Mouse (Mus musculus) G1E (cell line): ENCODE results near the gene Cdc27. TPM values are rescaled to one million over a fixed set of nuclear protein-coding genes. Genes with fewer than 3 reads are reported as not detected.
"Not testable (repeated sequence)": the region's sequence is repeated elsewhere in the genome, so short reads cannot be mapped to it uniquely, and the experiment has no call there.

Experiments
- ATAC-seq: 2 replicates; pipeline ENCODE4 v1.8.0; 2016; ENCODE audit warnings: mild to moderate bottlenecking; ENCODE audit not compliant: insufficient number of reproducible peaks, poor library complexity, low FRiP score, severe bottlenecking; ENCODE audit errors: extremely low read depth
- DNase-seq: peaks from one replicate; pipeline ENCODE4 v3.0.0; 2012; ENCODE audit warnings: low spot score
- H3K27me3 ChIP-seq: 2 replicates; pipeline ENCODE4 v1.6.1; 2012; ENCODE audit warnings: mild to moderate bottlenecking, low read length, inconsistent platforms; ENCODE audit not compliant: insufficient read depth
- H3K36me3 ChIP-seq: replicated peaks from 2 replicates; pipeline ENCODE3; 2012; ENCODE audit warnings: mild to moderate bottlenecking, inconsistent platforms
- H3K4me1 ChIP-seq: 2 replicates; pipeline ENCODE4 v1.6.1; 2012; ENCODE audit warnings: low read depth, low read length, inconsistent platforms, mixed read lengths; ENCODE audit not compliant: insufficient read depth
- H3K4me3 ChIP-seq: 2 replicates; pipeline ENCODE4 v1.5.1; 2012; ENCODE audit warnings: low read depth, mild to moderate bottlenecking, inconsistent platforms, low read length, moderate library complexity, mixed read lengths
- H3K9me3 ChIP-seq: replicated peaks from 2 replicates; pipeline ENCODE4 v1.6.1; 2012; ENCODE audit warnings: inconsistent platforms
- CTCF ChIP-seq: IDR thresholded peaks from 2 replicates; pipeline ENCODE4 v1.5.1; 2012; ENCODE audit warnings: low read depth, low read length, inconsistent platforms, mixed read lengths
- GATA1 ChIP-seq: IDR thresholded peaks from 2 replicates; pipeline ENCODE4 v1.6.1; 2012; ENCODE audit warnings: borderline replicate concordance, low read length, inconsistent platforms, mixed read lengths
- GATA2 ChIP-seq: IDR thresholded peaks from 2 replicates; pipeline ENCODE4 v1.6.1; 2012; ENCODE audit warnings: low read depth, low read length, inconsistent platforms, borderline replicate concordance
- POLR2AphosphoS5 ChIP-seq: IDR thresholded peaks from 2 replicates; pipeline ENCODE4 v1.6.1; 2012; ENCODE audit warnings: low read depth, low read length, inconsistent platforms; ENCODE audit not compliant: insufficient replicate concordance
- TAL1 ChIP-seq: conservative IDR thresholded peaks from 2 replicates; pipeline ENCODE4 v1.6.1; 2012; ENCODE audit warnings: low read depth, low read length, inconsistent platforms, mixed read lengths
- polyA plus RNA-seq: library from polyadenylated mRNA; stranded (reverse); fragments of >175 nt; gene quantifications from 2 replicates; pipeline ENCODE4 v1.2.3, GENCODE M21; 2012
- total RNA-seq, 2 experiments: library from RNA; stranded (forward) in 1 of 2; stranded (reverse) in 1 of 2; fragments of 200-1000 nt in 1 of 2; fragments of >200 nt in 1 of 2; fragmentation: Nextera tagmentation in 1 of 2; gene quantifications; 2 replicates each; pipeline ENCODE4 v1.2.3; 2014 to 2017

Gene Cdc27
- total and polyA plus RNA-seq, 3 experiments: 5.3 to 158 (median 61.8) TPM

- no peak overlapping the region for H3K4me3 ChIP-seq
- DNase-seq: no peak
- H3K36me3 ChIP-seq: peaks cover 28% of the 10 kb centered on the region
- no peaks in the 10 kb centered on the region for H3K27me3 ChIP-seq
- H3K9me3 ChIP-seq: no peaks in the 10 kb centered on the region
- ATAC-seq: no peak
- TF ChIP-seq GATA1 (no peak), TAL1 (no peak), CTCF (no peak)
- peaks cover 37% of the 10 kb centered on the region for H3K4me1 ChIP-seq
Measured at GRCm38 (mm10) chr11:104547502-104547901, 2.9 kb downstream of the Cdc27 start.

GRCm38 (mm10) chr11:104544507-104544906 lies 5.9 kb downstream of the Cdc27 start:
- Histone ChIP-seq H3K4me1 (peaks cover 53% of the 10 kb centered on the region), H3K4me3 (no peak overlapping the region; the same call in 1 of the 2 replicates), H3K27me3 (no peaks in the 10 kb centered on the region), H3K9me3 (no peaks in the 10 kb centered on the region), H3K36me3 (peaks cover 47% of the 10 kb centered on the region)
- no peak for DNase-seq
- TF ChIP-seq GATA1 (no peak), GATA2 (no peak), CTCF (no peak), POLR2AphosphoS5 (no peak)
- peak; percentile 54; the same call in 1 of the 2 replicates for ATAC-seq

GRCm38 (mm10) chr11:104543337-104543736 lies 7.1 kb downstream of the Cdc27 start:
- not testable (repeated sequence) for H3K27me3 ChIP-seq, H3K9me3 ChIP-seq, H3K4me3 ChIP-seq, ATAC-seq, DNase-seq
- Histone ChIP-seq H3K36me3 (peaks cover 50% of the 10 kb centered on the region), H3K4me1 (peaks cover 54% of the 10 kb centered on the region)
- peak; percentile 40; the same call in 1 of the 2 replicates for TF ChIP-seq TAL1

- H3K27me3 ChIP-seq: no peaks in the 10 kb centered on the region
- DNase-seq: no peak
- no peaks in the 10 kb centered on the region for H3K9me3 ChIP-seq
- TF ChIP-seq POLR2AphosphoS5 (no peak), CTCF (no peak), GATA2 (no peak), TAL1 (no peak), GATA1 (no peak)
- H3K36me3 ChIP-seq: peaks cover 42% of the 10 kb centered on the region
- H3K4me3 ChIP-seq: no peak overlapping the region
- ATAC-seq: no peak
- peaks cover 36% of the 10 kb centered on the region for H3K4me1 ChIP-seq
Measured at GRCm38 (mm10) chr11:104539811-104540210, 10.6 kb downstream of the Cdc27 start.

- peaks cover 31% of the 10 kb centered on the region for H3K4me1 ChIP-seq
- no peak overlapping the region for H3K4me3 ChIP-seq
- peaks cover 55% of the 10 kb centered on the region for H3K36me3 ChIP-seq
- ATAC-seq: no peak
- no peak for TF ChIP-seq GATA2
- TF ChIP-seq TAL1: 0 out of 2 replicates have a peak, but pooled peaks have one; percentile 16
- TF ChIP-seq GATA1: no peak
- DNase-seq: no peak
- no peaks in the 10 kb centered on the region for H3K9me3 ChIP-seq
- no peaks in the 10 kb centered on the region for H3K27me3 ChIP-seq
Measured at GRCm38 (mm10) chr11:104537945-104538555, 12.4 kb downstream of the Cdc27 start.

GRCm38 (mm10) chr11:104536843-104537242 lies 13.6 kb downstream of the Cdc27 start:
- peaks cover 65% of the 10 kb centered on the region for H3K36me3 ChIP-seq
- no peaks in the 10 kb centered on the region for H3K27me3 ChIP-seq

GRCm38 (mm10) chr11:104525935-104526334 lies 24.5 kb downstream of the Cdc27 start:
- DNase-seq (no peak), ATAC-seq (no peak)
- no peak overlapping the region for H3K4me3 ChIP-seq
- H3K27me3 ChIP-seq: no peaks in the 10 kb centered on the region
- no peaks in the 10 kb centered on the region for H3K9me3 ChIP-seq
- H3K36me3 ChIP-seq: peaks cover 79% of the 10 kb centered on the region
- 0 out of 2 replicates have a peak, but pooled peaks cover 2% of the 10 kb centered on the region for H3K4me1 ChIP-seq
- TF ChIP-seq GATA1 (no peak), CTCF (no peak), GATA2 (no peak), TAL1 (no peak), POLR2AphosphoS5 (no peak)

More at GRCm38 (mm10) chr11:104536843-104537242, 13.6 kb downstream of the Cdc27 start:
- DNase-seq (no peak), ATAC-seq (peak; percentile 28; the same call in 1 of the 2 replicates)
- Histone ChIP-seq H3K4me3 (no peak overlapping the region), H3K4me1 (peaks cover 26% of the 10 kb centered on the region), H3K9me3 (no peaks in the 10 kb centered on the region)
- TF ChIP-seq GATA1: no peak
- TF ChIP-seq TAL1: no peak
- no peak for TF ChIP-seq GATA2
- TF ChIP-seq CTCF: no peak
- TF ChIP-seq POLR2AphosphoS5: no peak
